Comparison of ENCODE assay signal across 17 mouse cellular contexts in the genomic region with DNA sequence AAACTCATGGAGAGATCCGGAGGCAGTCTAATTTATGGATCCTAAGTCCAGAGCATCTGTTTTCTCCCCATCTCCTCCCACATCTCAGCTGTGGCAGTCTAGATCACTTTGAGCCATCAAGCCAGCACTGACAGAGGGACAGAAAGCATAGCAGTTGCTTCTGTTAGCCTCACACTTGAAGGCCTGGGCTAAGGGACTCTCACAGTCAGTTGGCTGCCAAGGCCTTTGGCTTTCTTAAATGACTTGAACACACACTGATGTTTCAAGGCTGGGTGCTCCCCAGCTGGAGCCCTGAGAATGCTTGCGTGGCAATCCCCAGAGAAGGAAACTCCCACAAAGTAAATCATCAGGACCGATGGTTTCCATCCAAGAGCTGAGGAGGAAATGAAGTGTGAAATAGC. TPM values are rescaled to one million over a fixed set of nuclear protein-coding genes. Genes with fewer than 3 reads are reported as not detected.
DNase-seq lines count a peak whose midpoint lies in the region; ATAC-seq lines count a peak whose summit lies in the region.
"Had no signal": no experiment of that assay in that cellular context is flagged by ENCODE, and none has a peak within 500 bp of the region (broad histone marks: within the 10 kb centered on the region; RNA-seq: fewer than 3 reads in every experiment).

No protein-coding gene starts in this region.

- intact Hi-C loops in left cerebral cortex, postnatal 4 days (cut with DNase I) = no loop called here
- intact Hi-C loops in left cerebral cortex, postnatal 25 days (cut with DNase I) = no loop called here

- H3K4me1 ChIP-seq in hindbrain, embryonic 14.5 days (replicated peaks; ENCODE audit: control insufficient read depth, insufficient read depth, low read length) = no peaks in the 10 kb centered on the region
- no peaks in the 10 kb centered on the region for H3K4me1 ChIP-seq in intestine, embryonic 15.5 days (replicated peaks)

- H3K9ac ChIP-seq in hindbrain, embryonic 14.5 days = no peak overlapping the region
- no peak overlapping the region for H3K9ac ChIP-seq in intestine, embryonic 15.5 days
- H3K9ac ChIP-seq: forebrain, postnatal 0 days; heart, embryonic 15.5 days; hindbrain, embryonic 15.5 days; midbrain, embryonic 12.5 days had no signal

- no peak overlapping the region for H3K4me2 ChIP-seq in hindbrain, embryonic 14.5 days (replicated peaks)
- no peak overlapping the region for H3K4me2 ChIP-seq in intestine, embryonic 15.5 days (replicated peaks)
- H3K4me2 ChIP-seq: heart, embryonic 15.5 days; hindbrain, embryonic 15.5 days; liver, embryonic 11.5 days; midbrain, embryonic 12.5 days had no signal

- peak; percentile 32 for DNase-seq in left cerebral cortex, adult 11 months (ENCODE audit: low spot score)
- no peak for DNase-seq in left cerebral cortex, postnatal 4 days
- DNase-seq in gastrocnemius, postnatal 10 days = peak; percentile 16
- peak; percentile 14 to 88 for DNase-seq in left cerebral cortex, postnatal 25 days (ENCODE audit: low spot score in 2 of 2)
- no peak for DNase-seq in hindbrain, embryonic 14.5 days (ENCODE audit: low spot score)
- no peak for DNase-seq in heart, adult 9 months (ENCODE audit: low spot score in 2 of 2)
- DNase-seq: adrenal gland, postnatal 14 days; forebrain, postnatal 0 days; kidney, postnatal 36 days; lung, postnatal 10 days; thymus, postnatal 36 days had no signal

- no peaks in the 10 kb centered on the region for H3K9me3 ChIP-seq in hindbrain, embryonic 14.5 days (ENCODE audit: control insufficient read depth, low read length)
- no peaks in the 10 kb centered on the region for H3K9me3 ChIP-seq in intestine, embryonic 15.5 days
- H3K9me3 ChIP-seq: heart, embryonic 15.5 days; hindbrain, embryonic 15.5 days; midbrain, embryonic 12.5 days had no signal

- ATAC-seq in hindbrain, embryonic 14.5 days (ENCODE audit: low FRiP score) = no peak
- no peak for ATAC-seq in intestine, embryonic 15.5 days
- ATAC-seq: CD4-positive, CD25-positive, alpha-beta regulatory T cell, adult 4 months; forebrain, postnatal 0 days had no signal

- no peak overlapping the region for H3K27ac ChIP-seq in hindbrain, embryonic 14.5 days
- no peak overlapping the region for H3K27ac ChIP-seq in intestine, embryonic 15.5 days
- H3K27ac ChIP-seq: heart, embryonic 15.5 days; hindbrain, embryonic 15.5 days; midbrain, embryonic 12.5 days had no signal

- no peaks in the 10 kb centered on the region for H3K27me3 ChIP-seq in hindbrain, embryonic 14.5 days (ENCODE audit: control insufficient read depth, insufficient read depth, low read length)
- no peaks in the 10 kb centered on the region for H3K27me3 ChIP-seq in intestine, embryonic 15.5 days (replicated peaks)
- H3K27me3 ChIP-seq: heart, embryonic 15.5 days; hindbrain, embryonic 15.5 days; midbrain, embryonic 12.5 days had no signal

- no peak overlapping the region for H3K4me3 ChIP-seq in hindbrain, embryonic 14.5 days (replicated peaks; ENCODE audit: low read length)
- no peak overlapping the region for H3K4me3 ChIP-seq in intestine, embryonic 15.5 days (replicated peaks)
- H3K4me3 ChIP-seq: heart, embryonic 15.5 days; hindbrain, embryonic 15.5 days; midbrain, embryonic 12.5 days had no signal

- no peaks in the 10 kb centered on the region for H3K36me3 ChIP-seq in hindbrain, embryonic 14.5 days (replicated peaks; ENCODE audit: control insufficient read depth, insufficient read depth)
- no peaks in the 10 kb centered on the region for H3K36me3 ChIP-seq in intestine, embryonic 15.5 days
- H3K36me3 ChIP-seq: heart, embryonic 15.5 days; hindbrain, embryonic 15.5 days; midbrain, embryonic 12.5 days had no signal

- WGBS in hindbrain, embryonic 14.5 days = 65% methylated on average over 3 of the region's 3 CpGs
- 79% methylated on average over 3 of the region's 3 CpGs for WGBS in intestine, embryonic 15.5 days

RNA-seq across cellular contexts. Expression of a gene that starts 52.4 kb away (rescaled TPM):
- total RNA-seq in left cerebral cortex, postnatal 4 days (2021) = 1 to 10 TPM; 1.8 to 2.0 TPM
- total RNA-seq in gastrocnemius, postnatal 10 days (2021) = 100 to 1,000 TPM; 102 to 118 TPM
- total RNA-seq in left cerebral cortex, postnatal 25 days (2021) = 1 to 10 TPM; 1.1 to 1.3 TPM
- 0.32 and 0.82 TPM in 2 replicates for polyA plus RNA-seq in hindbrain, embryonic 14.5 days (2014; fragmentation: Nextera tagmentation; extraction: Ambion mirVana)
- polyA plus RNA-seq in intestine, embryonic 15.5 days (2015; fragmentation: Nextera tagmentation; extraction: Ambion mirVana) = 0.04 TPM in 2 replicates
- polyA plus RNA-seq: CD4-positive, CD25-positive, alpha-beta regulatory T cell, adult 4 months had no signal

Comparison
In these comparisons a context has a peak if more than half of its experiments do, and no peak if none do; other contexts are left out.
1. DNase-seq: peak in left cerebral cortex, adult 11 months (single experiment), gastrocnemius, postnatal 10 days (single experiment) and left cerebral cortex, postnatal 25 days (2 of 2); none in left cerebral cortex, postnatal 4 days (single experiment), hindbrain, embryonic 14.5 days (single experiment) and heart, adult 9 months (0 of 2).
2. RNA of a gene that starts 52.4 kb away (total RNA-seq): 102 to 118 TPM in gastrocnemius, postnatal 10 days; 1.8 to 2.0 TPM in left cerebral cortex, postnatal 4 days and 1.1 to 1.3 TPM in left cerebral cortex, postnatal 25 days; every median in the first group is over 10 times any median in the second.